In genomic region chr17:10012161-10012560, GRCm38 (mm10) we compare ENCODE assay signal across 17 mouse cellular contexts.
DNase-seq lines count a peak whose midpoint lies in the region; ATAC-seq lines count a peak whose summit lies in the region.
"Had no signal": no experiment of that assay in that cellular context is flagged by ENCODE, and none has a peak within 500 bp of the region (broad histone marks: within the 10 kb centered on the region; RNA-seq: fewer than 3 reads in every experiment).

No protein-coding gene starts in this region.

- no peak for DNase-seq in hindbrain, embryonic 11.5 days (ENCODE audit: low spot score)
- DNase-seq in hindbrain, embryonic 14.5 days (ENCODE audit: low spot score): no peak
- DNase-seq in neural tube, embryonic 11.5 days (ENCODE audit: low spot score): peak; percentile 63
- peak; percentile 15 for DNase-seq in embryo, embryonic 9.5 days (ENCODE audit: extremely low spot score)
- no peak for DNase-seq in left cerebral cortex, postnatal 14 days (ENCODE audit: low spot score in 2 of 2)
- no peak for DNase-seq in gastrocnemius, postnatal 36 days
- DNase-seq: adrenal gland, postnatal 10 days; cerebellum, adult 11 months; cerebellum, adult 9-10 months; cerebellum, postnatal 25 days; heart, adult 2 months; heart, postnatal 4 days had no signal

- peak; percentile 75 for ATAC-seq in hindbrain, embryonic 11.5 days (ENCODE audit: low FRiP score)
- no peak for ATAC-seq in hindbrain, embryonic 14.5 days (ENCODE audit: low FRiP score)
- peak; percentile 86 for ATAC-seq in neural tube, embryonic 11.5 days (ENCODE audit: insufficient read depth, low FRiP score, low TSS enrichment)
- no peak for ATAC-seq in neural tube, embryonic 15.5 days (ENCODE audit: low FRiP score)
- ATAC-seq: forebrain, embryonic 15.5 days; intestine, embryonic 15.5 days had no signal

- 50% methylated on average over 3 of the region's 3 CpGs for WGBS in hindbrain, embryonic 11.5 days
- 47% methylated on average over 3 of the region's 3 CpGs for WGBS in hindbrain, embryonic 14.5 days
- WGBS in neural tube, embryonic 11.5 days: 14% methylated on average over 3 of the region's 3 CpGs
- WGBS in neural tube, embryonic 15.5 days: 8% methylated on average over 3 of the region's 3 CpGs

- H3K9ac ChIP-seq in hindbrain, embryonic 11.5 days (ENCODE audit: low read depth, low read length): no peak overlapping the region
- H3K9ac ChIP-seq in hindbrain, embryonic 14.5 days: no peak overlapping the region
- H3K9ac ChIP-seq in neural tube, embryonic 11.5 days (ENCODE audit: low read length): no peak overlapping the region
- no peak overlapping the region for H3K9ac ChIP-seq in neural tube, embryonic 15.5 days (replicated peaks)
- H3K9ac ChIP-seq: embryonic facial prominence, embryonic 12.5 days; forebrain, embryonic 15.5 days; intestine, embryonic 15.5 days had no signal

- H3K27me3 ChIP-seq in hindbrain, embryonic 11.5 days (ENCODE audit: control insufficient read depth, insufficient read depth, low read length): no peaks in the 10 kb centered on the region
- H3K27me3 ChIP-seq in hindbrain, embryonic 14.5 days (ENCODE audit: control insufficient read depth, insufficient read depth, low read length): no peaks in the 10 kb centered on the region
- 0 out of 2 replicates have a peak, but pooled peaks cover 2% of the 10 kb centered on the region for H3K27me3 ChIP-seq in neural tube, embryonic 11.5 days (ENCODE audit: control insufficient read depth, insufficient read depth, low read length)
- no peaks in the 10 kb centered on the region for H3K27me3 ChIP-seq in neural tube, embryonic 15.5 days (replicated peaks)
- H3K27me3 ChIP-seq: embryonic facial prominence, embryonic 12.5 days; forebrain, embryonic 15.5 days; intestine, embryonic 15.5 days had no signal

- no peaks in the 10 kb centered on the region; the same call in 1 of the 2 replicates for H3K4me1 ChIP-seq in hindbrain, embryonic 11.5 days (replicated peaks; ENCODE audit: control insufficient read depth, insufficient read depth, low read length)
- 0 out of 2 replicates have a peak, but pooled peaks cover 6% of the 10 kb centered on the region for H3K4me1 ChIP-seq in hindbrain, embryonic 14.5 days (replicated peaks; ENCODE audit: control insufficient read depth, insufficient read depth, low read length)
- peaks cover 3% of the 10 kb centered on the region; the same call in 1 of the 2 replicates for H3K4me1 ChIP-seq in neural tube, embryonic 11.5 days (ENCODE audit: control insufficient read depth, insufficient read depth, low read length)
- peaks cover 24% of the 10 kb centered on the region for H3K4me1 ChIP-seq in neural tube, embryonic 15.5 days
- H3K4me1 ChIP-seq: embryonic facial prominence, embryonic 12.5 days; forebrain, embryonic 15.5 days; intestine, embryonic 15.5 days had no signal

- H3K4me2 ChIP-seq in hindbrain, embryonic 11.5 days (replicated peaks; ENCODE audit: low read depth, low read length): no peak overlapping the region
- H3K4me2 ChIP-seq in hindbrain, embryonic 14.5 days (replicated peaks): no peak overlapping the region
- no peak overlapping the region for H3K4me2 ChIP-seq in neural tube, embryonic 11.5 days (ENCODE audit: low read depth)
- no peak overlapping the region for H3K4me2 ChIP-seq in neural tube, embryonic 15.5 days
- H3K4me2 ChIP-seq: embryonic facial prominence, embryonic 12.5 days; forebrain, embryonic 15.5 days; heart, embryonic 11.5 days; intestine, embryonic 15.5 days had no signal

- no peak overlapping the region for H3K27ac ChIP-seq in hindbrain, embryonic 11.5 days (ENCODE audit: low read depth, low read length)
- no peak overlapping the region for H3K27ac ChIP-seq in hindbrain, embryonic 14.5 days
- no peak overlapping the region for H3K27ac ChIP-seq in neural tube, embryonic 11.5 days (ENCODE audit: low read depth, low read length)
- H3K27ac ChIP-seq in neural tube, embryonic 15.5 days (replicated peaks): no peak overlapping the region
- H3K27ac ChIP-seq: embryonic facial prominence, embryonic 12.5 days; forebrain, embryonic 15.5 days; heart, adult 2 months; intestine, embryonic 15.5 days had no signal

- intact Hi-C loops in left cerebral cortex, postnatal 14 days (cut with DNase I): no loop called here
- intact Hi-C loops in gastrocnemius, postnatal 36 days (cut with DNase I): no loop called here

- H3K9me3 ChIP-seq in hindbrain, embryonic 11.5 days (ENCODE audit: control insufficient read depth, low read length): no peaks in the 10 kb centered on the region
- H3K9me3 ChIP-seq in hindbrain, embryonic 14.5 days (ENCODE audit: control insufficient read depth, low read length): no peaks in the 10 kb centered on the region
- no peaks in the 10 kb centered on the region for H3K9me3 ChIP-seq in neural tube, embryonic 11.5 days (ENCODE audit: control insufficient read depth, low read length)
- no peaks in the 10 kb centered on the region for H3K9me3 ChIP-seq in neural tube, embryonic 15.5 days (replicated peaks)
- H3K9me3 ChIP-seq: embryonic facial prominence, embryonic 12.5 days; forebrain, embryonic 15.5 days; intestine, embryonic 15.5 days had no signal

- H3K4me3 ChIP-seq in hindbrain, embryonic 11.5 days (ENCODE audit: low read depth, low read length): no peak overlapping the region
- H3K4me3 ChIP-seq in hindbrain, embryonic 14.5 days (replicated peaks; ENCODE audit: low read length): no peak overlapping the region
- H3K4me3 ChIP-seq in neural tube, embryonic 11.5 days (ENCODE audit: low read depth, low read length): no peak overlapping the region
- no peak overlapping the region for H3K4me3 ChIP-seq in neural tube, embryonic 15.5 days (replicated peaks)
- H3K4me3 ChIP-seq: embryonic facial prominence, embryonic 12.5 days; forebrain, embryonic 15.5 days; heart, adult 2 months; intestine, embryonic 15.5 days had no signal

- H3K36me3 ChIP-seq in hindbrain, embryonic 11.5 days (ENCODE audit: control insufficient read depth, insufficient read depth, low read length): no peaks in the 10 kb centered on the region
- H3K36me3 ChIP-seq in hindbrain, embryonic 14.5 days (replicated peaks; ENCODE audit: control insufficient read depth, insufficient read depth): no peaks in the 10 kb centered on the region
- H3K36me3 ChIP-seq in neural tube, embryonic 11.5 days (ENCODE audit: control insufficient read depth, insufficient read depth, low read length): no peaks in the 10 kb centered on the region
- no peaks in the 10 kb centered on the region for H3K36me3 ChIP-seq in neural tube, embryonic 15.5 days
- H3K36me3 ChIP-seq: embryonic facial prominence, embryonic 12.5 days; forebrain, embryonic 15.5 days; intestine, embryonic 15.5 days had no signal

Comparison
In these comparisons a context has a peak if more than half of its experiments do, and no peak if none do; other contexts are left out.
1. ATAC-seq: peak in hindbrain, embryonic 11.5 days (single experiment) and neural tube, embryonic 11.5 days (single experiment); none in hindbrain, embryonic 14.5 days (single experiment) and neural tube, embryonic 15.5 days (single experiment).
2. DNase-seq: peak in neural tube, embryonic 11.5 days (single experiment) and embryo, embryonic 9.5 days (single experiment); none in hindbrain, embryonic 11.5 days (single experiment), hindbrain, embryonic 14.5 days (single experiment), left cerebral cortex, postnatal 14 days (0 of 2) and gastrocnemius, postnatal 36 days (0 of 2).